Mouse (Mus musculus): ENCODE measurements at regions not wholly inside any gene's neighbourhood (a gene's known extent, or its start where the extent isn't known, plus 50 kb on each side); places are given as distances from the start of the nearest gene placed in this dataset.

GRCm38 (mm10) chr17:83160296-83160695, 54.8 kb upstream of the Pkdcc start:
- H3K27ac ChIP-seq (ENCODE audit: insufficient read depth, low read length), result no peak overlapping the region
- TF ChIP-seq CTCF (IDR thresholded peaks at IDR 0.05; ENCODE audit: extremely low read depth, insufficient read depth, low read length), result no peak
- TF ChIP-seq POLR2A (IDR thresholded peaks at IDR 0.05; ENCODE audit: extremely low read depth, insufficient read depth, low read length), result no peak
- H3K4me3 ChIP-seq (ENCODE audit: insufficient read depth, low read length), result no peak overlapping the region
- no peaks in the 10 kb centered on the region for H3K4me1 ChIP-seq (ENCODE audit: control insufficient read depth, insufficient read depth, low read length)

- H3K4me1 ChIP-seq (ENCODE audit: control insufficient read depth, insufficient read depth, low read length), result no peaks in the 10 kb centered on the region
- TF ChIP-seq CTCF (IDR thresholded peaks at IDR 0.05; ENCODE audit: extremely low read depth, insufficient read depth, low read length) (no peak), POLR2A (IDR thresholded peaks at IDR 0.05; ENCODE audit: extremely low read depth, insufficient read depth, low read length) (no peak)
Observed at GRCm38 (mm10) chr17:83161731-83162130, 53.4 kb upstream of the Pkdcc start.

GRCm38 (mm10) chr17:83163952-83164560, 51.0 kb upstream of the Pkdcc start:
- Histone ChIP-seq H3K27ac (ENCODE audit: insufficient read depth, low read length) (no peak overlapping the region), H3K4me1 (ENCODE audit: control insufficient read depth, insufficient read depth, low read length) (no peaks in the 10 kb centered on the region), H3K4me3 (ENCODE audit: insufficient read depth, low read length) (no peak overlapping the region)
- TF ChIP-seq POLR2A (IDR thresholded peaks at IDR 0.05; ENCODE audit: extremely low read depth, insufficient read depth, low read length) (no peak), CTCF (IDR thresholded peaks at IDR 0.05; ENCODE audit: extremely low read depth, insufficient read depth, low read length) (no peak)

More at GRCm38 (mm10) chr17:83161731-83162130, 53.4 kb upstream of the Pkdcc start:
- Histone ChIP-seq H3K4me3 (ENCODE audit: insufficient read depth, low read length) (no peak overlapping the region), H3K27ac (ENCODE audit: insufficient read depth, low read length) (no peak overlapping the region)

GRCm38 (mm10) chr17:83164728-83165127, 50.4 kb upstream of the Pkdcc start:
- Histone ChIP-seq H3K4me1 (ENCODE audit: control insufficient read depth, insufficient read depth, low read length) (no peaks in the 10 kb centered on the region), H3K4me3 (ENCODE audit: insufficient read depth, low read length) (no peak overlapping the region), H3K27ac (ENCODE audit: insufficient read depth, low read length) (no peak overlapping the region)
- TF ChIP-seq POLR2A (IDR thresholded peaks at IDR 0.05; ENCODE audit: extremely low read depth, insufficient read depth, low read length), result no peak
- no peak for TF ChIP-seq CTCF (IDR thresholded peaks at IDR 0.05; ENCODE audit: extremely low read depth, insufficient read depth, low read length)

GRCm38 (mm10) chr17:83165140-83165539, 50.0 kb upstream of the Pkdcc start:
- Histone ChIP-seq H3K4me3 (ENCODE audit: insufficient read depth, low read length) (no peak overlapping the region), H3K4me1 (ENCODE audit: control insufficient read depth, insufficient read depth, low read length) (no peaks in the 10 kb centered on the region), H3K27ac (ENCODE audit: insufficient read depth, low read length) (no peak overlapping the region)
- TF ChIP-seq CTCF (IDR thresholded peaks at IDR 0.05; ENCODE audit: extremely low read depth, insufficient read depth, low read length), result no peak
- TF ChIP-seq POLR2A (IDR thresholded peaks at IDR 0.05; ENCODE audit: extremely low read depth, insufficient read depth, low read length), result no peak

Data from cortical plate, adult 2 months (tissue).